Mouse (Mus musculus) ES-CJ7 (cell line): Measurements from ENCODE around the gene Vsir.

Source experiments
- DNase-seq: peaks from one replicate; pipeline ENCODE4 v3.0.0; 2011; ENCODE audit warnings: low read depth, low spot score

Gene Vsir

DNA sequence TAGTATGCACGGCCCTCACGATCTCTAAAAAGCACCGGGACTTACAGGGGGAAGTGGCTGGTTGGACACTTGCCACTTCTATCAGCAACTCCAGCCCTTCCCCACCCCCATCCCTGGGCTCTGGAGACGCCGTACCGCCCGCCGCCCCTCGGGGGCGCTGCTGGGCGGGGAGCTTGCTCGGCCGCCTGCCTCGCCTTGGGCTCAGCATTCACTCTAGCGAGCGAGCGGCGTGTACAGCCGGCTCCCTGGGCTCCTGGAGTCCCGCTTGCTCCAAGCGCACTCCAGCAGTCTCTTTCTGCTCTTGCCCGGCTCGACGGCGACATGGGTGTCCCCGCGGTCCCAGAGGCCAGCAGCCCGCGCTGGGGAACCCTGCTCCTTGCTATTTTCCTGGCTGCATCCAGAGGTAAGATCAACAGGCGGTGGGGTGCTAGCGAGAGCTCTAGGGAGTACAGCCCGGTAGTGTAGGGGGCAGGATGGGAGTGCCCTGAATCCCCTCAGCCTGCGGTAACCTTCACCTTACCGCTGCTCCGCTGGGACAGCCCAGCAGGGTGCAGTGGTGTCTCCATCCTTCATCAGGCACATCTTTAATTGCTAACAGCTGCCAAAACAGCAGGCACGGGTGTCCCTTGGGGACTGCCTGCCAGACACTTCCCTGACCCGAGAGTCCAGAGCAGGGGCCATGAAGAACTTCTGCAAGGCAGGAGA lies at the start of gene Vsir:
TSS of gene Vsir (plus strand) at position 151 of the 705 bp plus-strand sequence.
- peak; percentile 74 for DNase-seq

GRCm38 (mm10) chr10:60299636-60300035 lies 47.0 kb upstream of the Vsir start:
- DNase-seq, result peak; percentile 23

DNA sequence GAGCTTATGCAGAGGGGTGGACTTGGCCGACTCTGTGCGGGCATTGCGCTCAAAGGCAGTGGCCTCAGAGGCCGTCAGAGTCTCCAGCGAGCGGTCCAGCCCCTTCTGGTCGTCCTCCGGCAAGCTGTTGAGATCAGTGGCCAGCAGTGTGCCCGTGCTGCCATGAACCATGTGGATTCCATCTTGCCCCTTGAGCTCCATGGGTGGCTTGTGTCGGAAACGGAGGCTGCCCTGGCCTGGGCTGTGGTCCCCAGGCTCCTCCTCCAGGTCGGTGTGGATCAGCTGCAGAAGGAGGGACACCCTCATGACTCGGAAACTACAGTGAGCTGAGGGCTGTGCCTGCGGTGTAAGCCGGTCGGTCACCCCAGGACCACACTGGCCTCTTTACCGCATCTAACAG lies 43.2 kb upstream of the Vsir start:
- no peak for DNase-seq

- DNase-seq, result peak; percentile 82
These were observed 41.6 kb upstream of the Vsir start for GRCm38 (mm10) chr10:60304854-60305628.

GRCm38 (mm10) chr10:60310629-60311028 lies 36.0 kb upstream of the Vsir start:
- DNase-seq, result no peak

DNA sequence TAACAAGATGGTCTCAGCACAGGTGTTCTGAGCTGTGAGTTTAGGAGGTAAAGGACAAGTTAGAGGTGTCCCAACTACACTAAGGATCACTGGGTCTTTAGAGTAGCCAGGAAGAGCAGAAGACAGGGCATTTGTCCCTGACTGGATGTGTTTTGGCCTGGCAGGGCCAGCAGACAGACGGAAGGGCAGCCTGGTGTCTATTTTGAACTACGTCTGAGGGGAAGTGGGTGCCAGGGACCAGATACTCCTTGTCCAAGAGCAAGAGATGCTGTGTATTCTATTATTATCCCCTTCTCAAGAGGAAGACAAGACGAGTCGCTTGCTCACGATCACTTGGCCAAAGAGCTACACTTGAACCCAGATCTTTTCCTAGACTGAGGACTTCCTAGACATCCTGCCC lies 33.0 kb upstream of the Vsir start:
- DNase-seq, result no peak

DNA sequence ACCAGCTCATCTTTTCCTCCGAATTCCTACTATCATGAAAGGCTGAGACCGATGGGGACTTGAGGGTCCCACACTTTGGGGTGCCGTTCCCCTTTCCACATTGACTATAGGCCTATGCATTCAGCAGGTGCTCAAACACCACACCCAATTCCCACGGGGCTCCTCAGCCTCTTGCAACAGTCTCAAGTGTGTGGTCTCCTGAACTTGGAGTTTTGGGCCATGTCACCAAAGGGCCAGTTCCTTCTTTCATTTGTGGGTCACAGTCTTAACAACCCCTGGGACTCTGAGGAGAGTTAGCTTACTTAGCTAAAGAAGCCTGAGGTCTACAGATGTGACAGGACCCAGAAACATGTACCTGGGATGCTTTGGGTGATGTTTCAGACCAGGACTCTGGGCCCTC lies 30.5 kb upstream of the Vsir start:
- DNase-seq, result no peak

DNA sequence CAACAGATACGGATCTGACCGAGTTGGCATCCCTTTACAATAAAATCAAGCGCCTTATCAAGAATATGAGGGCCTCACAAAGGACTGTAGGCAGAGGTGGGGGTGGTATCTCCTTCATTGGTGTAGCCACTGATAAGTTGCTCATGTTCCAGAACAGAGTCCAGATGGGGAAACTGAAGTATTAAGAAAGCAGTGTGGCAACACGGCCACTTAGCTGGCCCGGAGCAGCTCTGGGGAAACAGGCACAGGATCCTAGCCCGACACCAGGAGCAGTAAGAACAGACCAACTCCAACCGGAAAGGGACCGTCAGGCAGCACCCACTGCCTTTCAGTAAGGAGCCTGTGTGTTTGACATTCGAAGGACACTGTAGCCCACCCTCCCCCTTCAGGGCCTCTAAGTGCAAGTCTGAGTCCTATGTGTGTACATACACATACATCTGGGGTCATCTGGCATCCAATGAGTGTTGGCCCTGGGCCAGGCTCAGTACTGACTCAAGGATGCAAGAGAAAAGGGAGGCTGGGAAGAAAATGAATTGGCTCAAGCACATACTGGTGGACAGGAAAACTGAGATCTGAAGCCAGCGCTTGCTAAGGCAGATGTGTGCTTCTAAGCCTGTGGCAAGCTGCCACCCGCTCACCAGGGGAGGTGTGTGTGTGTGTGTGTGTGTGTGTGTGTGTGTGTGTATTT lies 17.5 kb upstream of the Vsir start:
- DNase-seq, result no peak

DNA sequence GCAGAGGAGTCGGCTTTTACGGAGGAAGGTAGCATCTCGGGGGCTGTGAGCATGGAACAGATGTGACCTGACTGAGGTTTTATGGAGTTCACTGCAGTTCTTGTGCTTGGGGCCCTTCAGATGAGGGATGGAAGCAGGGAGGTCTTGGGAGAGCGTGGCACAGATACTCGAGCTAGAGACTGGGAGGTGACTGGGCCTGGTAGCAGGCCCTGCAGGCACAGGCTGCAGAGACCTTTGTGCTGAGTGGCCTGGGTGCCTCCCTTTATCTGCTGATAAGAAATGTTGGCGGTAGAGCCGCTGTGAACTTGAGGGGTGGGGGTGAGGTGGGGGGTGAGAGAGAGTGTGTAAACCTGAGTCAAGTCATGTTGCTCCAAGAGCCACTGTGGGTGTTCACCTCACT lies 12.1 kb upstream of the Vsir start:
- no peak for DNase-seq

DNA sequence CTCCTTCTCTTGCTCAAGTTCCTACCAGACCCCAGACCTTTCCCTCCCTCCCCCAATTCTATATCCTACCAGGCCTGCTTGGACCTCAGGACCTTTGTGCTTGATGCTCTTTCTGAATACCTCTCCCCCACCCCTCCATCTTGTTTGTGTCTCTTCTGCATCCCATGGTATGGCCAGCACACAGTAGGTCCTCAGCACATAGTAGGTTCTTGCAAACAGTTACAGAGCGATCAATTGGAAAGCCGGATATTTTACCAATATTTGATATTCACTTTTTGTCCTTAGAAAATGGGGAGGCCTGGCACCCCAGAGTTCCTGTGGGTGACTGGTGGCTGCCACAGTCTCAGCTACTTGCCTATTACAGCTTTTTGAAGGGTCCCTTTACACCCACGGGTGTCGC lies 11.6 kb upstream of the Vsir start:
- no peak for DNase-seq

GRCm38 (mm10) chr10:60341528-60341927 lies 5.1 kb upstream of the Vsir start:
- DNase-seq, result no peak

DNA sequence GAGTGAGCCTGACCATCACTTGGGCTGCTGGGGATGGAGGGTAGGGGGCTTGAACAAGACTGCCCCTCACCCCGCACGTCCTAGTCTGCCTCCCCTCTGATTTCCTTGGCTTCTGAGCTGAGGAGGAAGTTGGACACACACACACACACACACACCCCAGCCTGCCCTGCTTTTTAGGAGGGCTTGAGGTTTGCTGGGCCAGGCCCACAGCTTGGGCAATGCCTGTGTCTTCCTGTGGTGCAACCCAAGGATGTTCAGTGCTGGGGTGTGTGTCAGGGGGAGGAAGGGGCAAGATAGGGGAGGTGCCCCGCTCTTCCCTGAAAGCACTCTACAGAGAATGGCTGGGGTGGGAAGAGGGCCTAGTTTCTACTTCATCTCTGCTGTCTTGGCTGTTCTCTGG lies 2.5 kb upstream of the Vsir start:
- DNase-seq, result no peak

GRCm38 (mm10) chr10:60346056-60346455 lies 595 bp upstream of the Vsir start:
- DNase-seq, result no peak

- no peak for DNase-seq
These were observed 1.3 kb downstream of the Vsir start for GRCm38 (mm10) chr10:60347768-60348610.

DNA sequence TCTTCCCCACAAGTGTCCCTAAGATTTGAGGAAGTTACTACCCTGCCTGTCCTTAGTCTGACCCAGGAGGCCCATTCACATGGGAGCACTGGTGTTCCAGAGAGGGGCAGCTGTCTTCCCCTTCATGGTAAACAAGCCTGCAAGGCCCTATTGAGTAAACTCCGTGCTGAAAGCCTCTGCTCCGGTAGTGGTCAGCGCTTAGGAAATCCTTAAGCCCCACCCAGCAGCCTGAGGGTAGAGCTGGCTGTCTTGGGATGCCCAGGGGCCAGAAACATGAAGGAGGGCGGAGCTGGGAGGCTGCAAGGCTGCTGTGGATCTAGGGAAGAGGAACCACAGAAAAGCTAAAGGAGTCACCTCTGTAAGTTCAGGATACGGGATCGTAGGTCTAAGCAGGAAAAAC lies 2.4 kb downstream of the Vsir start:
- no peak for DNase-seq

DNA sequence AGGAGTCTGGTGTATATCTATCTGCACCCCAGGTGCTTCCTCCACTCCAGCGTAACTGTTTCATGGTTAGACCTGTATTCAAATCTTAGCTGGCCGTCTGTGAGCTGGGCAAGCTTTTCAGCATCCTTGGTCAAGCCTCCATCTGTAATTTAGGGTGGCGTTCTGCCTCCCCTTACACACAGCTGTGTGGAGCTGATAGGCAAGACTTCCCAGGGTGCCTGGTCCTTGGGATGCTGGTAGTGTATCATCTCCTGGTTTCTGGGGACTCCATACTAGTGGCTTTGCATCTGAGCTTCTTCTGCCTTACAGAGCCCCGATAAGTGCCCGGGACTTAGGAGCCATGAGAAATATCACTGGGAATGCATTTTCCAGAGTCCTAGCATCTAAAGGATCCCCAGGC lies 3.0 kb downstream of the Vsir start:
- no peak for DNase-seq

- no peak for DNase-seq
These were observed 3.6 kb downstream of the Vsir start for GRCm38 (mm10) chr10:60350077-60350804.

GRCm38 (mm10) chr10:60350805-60351167 lies 4.1 kb downstream of the Vsir start:
- DNase-seq, result peak; percentile 40

- no peak for DNase-seq
These were observed 4.6 kb downstream of the Vsir start for GRCm38 (mm10) chr10:60351248-60351647.

- DNase-seq, result peak; percentile 74
These were observed 5.3 kb downstream of the Vsir start for GRCm38 (mm10) chr10:60351761-60352455.
